Mouse (Mus musculus) kidney, adult 10 weeks (tissue): ENCODE measurements around the gene Olfr1156. TPM values are rescaled to one million over a fixed set of nuclear protein-coding genes. Genes with fewer than 3 reads are reported as not detected.

Source experiments
- polyA plus RNA-seq: library from polyadenylated mRNA; stranded (reverse); fragments of 350-450 nt; fragmentation: Illumina TruSeq; extraction: RNeasy Lipid Tissue Mini Kit (QIAGEN cat#74804); gene quantifications from one replicate; pipeline ENCODE4 v1.2.3, GENCODE M21; 2014; ENCODE audit warnings: low read depth, low replicate concordance

Olfr1156 gene
- polyA plus RNA-seq: not detected

GRCm38 (mm10) chr2:87953000-87953399 lies at the start of gene Olfr1156:
Gene Olfr1156, minus strand, starts transcription at chr2:87953100.

GRCm38 (mm10) chr2:87989813-87990212 lies 36.9 kb upstream of the Olfr1156 start, which contains the start of gene Olfr1158:
Gene Olfr1158, plus strand, starts transcription at chr2:87990113.

GRCm38 (mm10) chr2:87974563-87974962 lies 21.7 kb upstream of the Olfr1156 start, which contains the start of gene Olfr74:
Gene Olfr74, minus strand, starts transcription at chr2:87974663.

GRCm38 (mm10) chr2:87968199-87968598 lies 15.3 kb upstream of the Olfr1156 start, which contains the start of gene Olfr1157:
Gene Olfr1157, minus strand, starts transcription at chr2:87968299.

GRCm38 (mm10) chr2:87945037-87945436 lies 7.9 kb downstream of the Olfr1156 start, which contains the start of gene Olfr1155:
Gene Olfr1155, minus strand, starts transcription at chr2:87945137.

GRCm38 (mm10) chr2:87905066-87905465 lies 47.8 kb downstream of the Olfr1156 start, which contains the start of gene Olfr1154:
Gene Olfr1154, minus strand, starts transcription at chr2:87905166.

Other genes with a start within 250 kb of the Olfr1156 start
- gene Olfr1137, start 239.9 kb downstream of the Olfr1156 start, polyA plus RNA-seq: not detected
- gene Olfr1138, start 213.1 kb downstream of the Olfr1156 start, polyA plus RNA-seq: not detected
- gene Olfr1140, start 209.3 kb downstream of the Olfr1156 start, polyA plus RNA-seq: not detected
- not detected for gene Olfr1141, start 199.1 kb downstream of the Olfr1156 start, polyA plus RNA-seq
- not detected for gene Olfr152, start 173.6 kb downstream of the Olfr1156 start, polyA plus RNA-seq
- not detected for gene Olfr1143, start 152.5 kb downstream of the Olfr1156 start, polyA plus RNA-seq
- gene Olfr1145, start 143.3 kb downstream of the Olfr1156 start, polyA plus RNA-seq: not detected
- gene Olfr1148, start 122.6 kb downstream of the Olfr1156 start, polyA plus RNA-seq: not detected
- not detected for gene Olfr1150-ps1, start 109.1 kb downstream of the Olfr1156 start, polyA plus RNA-seq
- not detected for gene Olfr1151, start 97.2 kb downstream of the Olfr1156 start, polyA plus RNA-seq
- not detected for gene Olfr1152, start 86.6 kb downstream of the Olfr1156 start, polyA plus RNA-seq
- gene Olfr1153, start 58.1 kb downstream of the Olfr1156 start, polyA plus RNA-seq: not detected
- gene Olfr1154, start 47.9 kb downstream of the Olfr1156 start, polyA plus RNA-seq: not detected
- not detected for gene Olfr1155, start 8.0 kb downstream of the Olfr1156 start, polyA plus RNA-seq
- not detected for gene Olfr1157, start 15.2 kb upstream of the Olfr1156 start, polyA plus RNA-seq
- not detected for gene Olfr74, start 21.6 kb upstream of the Olfr1156 start, polyA plus RNA-seq
- not detected for gene Olfr1158, start 37.0 kb upstream of the Olfr1156 start, polyA plus RNA-seq
- gene Olfr1160, start 55.2 kb upstream of the Olfr1156 start, polyA plus RNA-seq: not detected
- gene Olfr1161, start 69.7 kb upstream of the Olfr1156 start, polyA plus RNA-seq: not detected
- gene Olfr73, start 84.6 kb upstream of the Olfr1156 start, polyA plus RNA-seq: not detected
- not detected for gene Olfr1162, start 98.0 kb upstream of the Olfr1156 start, polyA plus RNA-seq
- gene Olfr1163, start 118.7 kb upstream of the Olfr1156 start, polyA plus RNA-seq: not detected
- not detected for gene Olfr1164, start 140.9 kb upstream of the Olfr1156 start, polyA plus RNA-seq
- gene Olfr1166, start 175.2 kb upstream of the Olfr1156 start, polyA plus RNA-seq: not detected
- gene Olfr1167, start 202.1 kb upstream of the Olfr1156 start, polyA plus RNA-seq: not detected
- not detected for gene Olfr1168, start 228.8 kb upstream of the Olfr1156 start, polyA plus RNA-seq